Mouse (Mus musculus) Patski (cell line): Measurements from ENCODE around the gene Gm21970. TPM values are rescaled to one million over a fixed set of nuclear protein-coding genes. Genes with fewer than 3 reads are reported as not detected.
"Not testable (repeated sequence)": the region's sequence is repeated elsewhere in the genome, so short reads cannot be mapped to it uniquely, and the experiment has no call there.

ENCODE experiments used
- ATAC-seq: fragments of 100-300 bp; one replicate; pipeline ENCODE4 v1.8.0; 2021
- CTCF ChIA-PET: fragments of 350-600 bp; sonication (Branson Sonifier 250); formaldehyde crosslinking; loops from one replicate; lab custom pipeline; 2022; ENCODE audit warnings: inconsistent platforms; lab: Charles Lee
- POLR2A ChIA-PET: fragments of 350-600 bp; sonication (Branson Sonifier 250); formaldehyde crosslinking; loops from one replicate; lab custom pipeline; 2022; ENCODE audit warnings: antibody characterized with exemption, inconsistent platforms; lab: Charles Lee
- DNase-seq: peaks from one replicate; pipeline ENCODE4 v3.0.0-alpha.2; 2011; ENCODE audit warnings: low read depth, low spot score
- H3K27me3 ChIP-seq: fragments of 371-371 bp; one replicate; pipeline ENCODE4 v1.5.1; 2021
- CTCF ChIP-seq: fragments of 100-300 bp; IDR thresholded peaks from one replicate; pipeline ENCODE4 v1.5.1; 2021
- in situ Hi-C: fragments of 300-500 bp; cut with MboI; formaldehyde crosslinking; loops from 3 replicates; pipeline ENCODE4 v1.11.1; 2018; ENCODE audit warnings: low pct_unique_long_range_greater_than_20kb, mixed read lengths
- polyA plus RNA-seq: library from polyadenylated mRNA; unstranded; gene quantifications from one replicate; pipeline ENCODE4 v1.2.3, GENCODE M21; 2021

The Gm21970 gene
- polyA plus RNA-seq, 1 experiment from 2014 or later: 3.8 TPM

DNA sequence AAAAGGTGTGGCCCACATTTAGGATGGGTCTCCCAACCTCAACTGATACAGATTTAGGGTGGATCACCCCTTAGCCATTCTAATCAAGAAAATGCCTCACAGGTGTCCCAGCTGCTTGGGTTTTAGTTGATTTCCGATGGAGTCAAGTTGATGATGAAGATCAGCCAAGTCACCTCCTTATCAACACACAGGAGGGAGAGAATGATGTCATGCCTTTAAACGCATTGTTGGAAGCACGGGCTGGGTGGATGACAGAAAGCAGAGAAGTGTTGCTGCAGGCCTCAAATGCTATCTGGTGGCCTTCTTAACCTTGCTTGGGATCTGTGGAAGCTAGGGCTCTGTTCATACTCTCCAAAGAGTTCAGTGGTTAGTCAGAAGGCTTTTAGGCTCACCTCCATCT lies 42.6 kb downstream of the Gm21970 start:
- POLR2A ChIA-PET: no interaction called here
- in situ Hi-C loops: no loop called here
- no peak for ATAC-seq
- no peak for TF ChIP-seq CTCF
- no peak for DNase-seq
- no peaks in the 10 kb centered on the region for H3K27me3 ChIP-seq
- CTCF ChIA-PET: interaction anchor here (0.9 kb wide), 1 partner anchor 18 kb away, joined by 3 read pairs; no protein-coding TSS in a partner anchor

DNA sequence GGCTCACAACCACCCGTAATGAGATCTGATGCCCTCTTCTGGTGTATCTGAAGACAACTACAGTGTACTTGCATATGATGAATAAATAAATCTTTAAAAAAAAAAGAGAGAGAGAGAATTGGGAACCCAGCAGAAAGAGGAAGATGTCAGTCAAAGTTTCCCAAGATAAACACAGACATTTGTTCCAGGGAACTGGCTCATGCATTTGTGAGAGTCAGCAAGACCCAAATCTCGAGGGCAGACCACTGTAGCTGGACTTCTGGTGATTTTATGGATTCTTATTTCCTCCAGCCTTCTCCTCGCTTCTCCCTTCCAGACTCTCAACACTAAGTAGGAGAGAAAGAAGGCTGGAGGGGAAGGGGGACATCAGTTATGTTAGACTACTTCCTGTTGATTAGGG lies 46.6 kb downstream of the Gm21970 start:
- ChIA-PET POLR2A (no interaction called here), CTCF (no interaction called here)
- no peak for DNase-seq
- no peak for ATAC-seq
- in situ Hi-C loops: no loop called here
- TF ChIP-seq CTCF: no peak
- no peaks in the 10 kb centered on the region for H3K27me3 ChIP-seq

DNA sequence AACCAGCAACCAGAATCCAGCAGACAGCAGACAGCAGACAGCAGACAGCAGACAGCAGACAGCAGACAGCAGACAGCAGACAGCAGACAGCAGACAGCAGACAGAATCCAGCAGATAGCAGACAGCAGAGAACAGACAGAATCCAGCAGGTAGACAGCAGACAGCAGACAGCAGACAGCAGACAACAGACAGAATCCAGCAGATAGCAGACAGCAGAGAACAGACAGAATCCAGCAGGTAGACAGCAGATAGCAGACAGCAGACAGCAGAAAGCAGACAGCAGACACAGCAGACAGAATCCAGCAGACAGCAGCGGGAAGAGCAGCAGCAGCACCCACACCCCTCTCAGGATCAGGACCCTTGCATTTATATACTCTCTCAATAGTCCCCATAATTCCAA lies 47.1 kb downstream of the Gm21970 start:
- CTCF ChIA-PET, POLR2A ChIA-PET, in situ Hi-C loops, H3K27me3 ChIP-seq, DNase-seq, ATAC-seq: not testable (repeated sequence)

DNA sequence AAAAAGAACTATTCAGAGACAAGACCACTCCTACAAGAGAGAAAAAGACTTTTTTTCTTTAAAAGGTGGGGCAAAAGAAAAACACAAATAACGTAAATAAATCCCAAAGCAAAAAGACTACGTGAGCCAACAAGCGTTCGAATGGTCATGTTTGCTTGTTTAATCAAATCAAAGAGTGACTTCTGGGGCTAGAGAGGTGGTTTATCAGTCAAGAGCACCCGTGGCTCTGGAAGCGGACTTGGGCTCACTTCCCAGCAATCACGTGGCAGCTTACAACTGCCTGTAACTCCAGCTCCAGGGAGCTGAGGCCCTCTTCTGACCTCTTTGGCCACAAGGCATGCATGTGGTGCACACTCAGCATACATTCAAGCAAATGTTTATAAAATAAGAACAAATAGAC lies 49.8 kb downstream of the Gm21970 start:
- H3K27me3 ChIP-seq: no peaks in the 10 kb centered on the region
- DNase-seq: no peak
- no peak for TF ChIP-seq CTCF
- ChIA-PET CTCF (interaction anchor here (1.2 kb wide), 1 partner anchor 9 kb away, joined by 4 read pairs; no protein-coding TSS in a partner anchor), POLR2A (no interaction called here)
- in situ Hi-C loops: no loop called here
- no peak for ATAC-seq

DNA sequence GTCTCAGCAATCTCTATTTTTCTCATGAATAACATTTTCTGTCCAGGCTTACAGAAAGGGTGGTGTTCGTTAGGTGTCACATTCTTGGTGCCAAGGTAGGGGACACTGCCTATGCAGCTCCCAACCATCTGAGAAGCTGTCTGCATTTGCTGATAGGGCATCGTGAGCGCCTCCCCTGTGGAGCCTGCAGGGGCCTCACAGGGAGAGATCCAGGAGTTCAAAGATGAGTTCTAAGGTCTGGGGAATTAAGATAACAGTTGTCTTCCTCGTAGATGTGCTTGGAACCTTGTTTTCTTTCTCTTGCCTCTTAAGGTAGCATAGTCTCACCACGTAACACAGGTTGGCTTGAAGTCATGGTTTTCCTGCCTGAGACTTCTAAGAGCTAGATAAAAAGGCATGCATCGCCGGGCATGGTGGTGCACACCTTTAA lies 50.3 kb downstream of the Gm21970 start:
- ChIA-PET POLR2A (no interaction called here), CTCF (no interaction called here)
- in situ Hi-C loops: no loop called here
- no peak for TF ChIP-seq CTCF
- no peak for ATAC-seq
- H3K27me3 ChIP-seq: no peaks in the 10 kb centered on the region
- DNase-seq: no peak

DNA sequence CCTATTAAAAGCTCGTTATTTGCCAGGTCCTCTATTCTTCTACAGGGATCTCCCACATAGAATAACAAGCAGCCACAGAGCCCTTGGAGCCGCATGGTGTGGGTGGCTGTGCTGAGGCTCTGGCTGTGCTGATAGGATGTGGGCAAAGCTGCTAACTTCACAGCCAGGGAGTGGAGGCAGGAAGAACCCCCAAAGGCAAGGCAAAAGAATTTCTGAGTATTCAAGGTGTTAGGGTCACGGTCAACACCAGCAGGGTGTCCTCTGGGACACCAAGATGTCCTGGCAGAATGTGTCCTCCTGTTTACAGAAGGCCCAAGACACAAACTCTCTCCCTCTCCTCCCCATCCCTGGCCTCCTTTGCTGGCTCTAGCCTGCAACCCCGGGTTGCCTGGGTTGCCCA lies 50.9 kb downstream of the Gm21970 start:
- POLR2A ChIA-PET: no interaction called here
- no peaks in the 10 kb centered on the region for H3K27me3 ChIP-seq
- in situ Hi-C loops: no loop called here
- ATAC-seq: no peak
- DNase-seq: no peak
- CTCF ChIA-PET: no interaction called here
- TF ChIP-seq CTCF: no peak

DNA sequence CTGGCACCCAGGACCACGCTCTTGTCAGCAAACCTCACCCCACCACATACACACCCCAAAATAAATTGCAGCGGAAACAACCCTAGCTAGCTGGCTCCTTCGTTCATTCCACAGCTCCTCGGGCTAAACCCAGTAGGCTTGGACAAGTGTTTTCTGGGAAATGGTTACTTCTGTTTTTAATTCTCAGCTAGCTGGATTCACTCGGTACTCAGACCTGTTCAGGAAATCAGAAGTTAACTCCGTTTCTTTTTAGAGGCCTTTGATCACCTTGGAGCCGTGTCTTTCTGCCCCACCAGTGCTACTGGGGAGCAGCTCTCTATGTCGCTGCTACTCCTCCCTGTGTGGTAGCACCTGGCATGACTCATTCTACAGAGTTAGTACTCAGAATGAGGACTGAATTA lies 51.7 kb downstream of the Gm21970 start:
- ATAC-seq (no peak), DNase-seq (no peak)
- in situ Hi-C loops: no loop called here
- no peaks in the 10 kb centered on the region for H3K27me3 ChIP-seq
- no peak for TF ChIP-seq CTCF
- ChIA-PET CTCF (no interaction called here), POLR2A (no interaction called here)

DNA sequence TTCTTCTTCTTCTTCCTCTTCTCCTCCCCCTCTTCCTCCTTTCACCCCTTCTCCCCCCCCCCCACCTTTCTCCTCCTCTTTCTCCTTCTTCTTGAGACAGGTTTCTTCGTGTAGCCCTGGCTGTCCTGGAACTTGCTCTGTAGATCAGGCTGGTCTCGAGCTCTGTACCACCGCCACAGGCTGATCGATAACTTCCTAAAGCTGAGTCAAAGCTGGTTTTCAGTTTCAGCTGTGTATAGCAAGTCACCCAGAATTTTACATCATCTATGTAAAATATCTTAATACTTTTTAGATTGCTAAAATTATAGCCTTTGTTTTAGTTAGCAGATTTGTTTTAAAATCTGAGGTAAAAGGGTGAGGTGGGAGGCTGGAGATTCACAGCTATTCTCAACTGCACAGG lies 53.3 kb downstream of the Gm21970 start:
- ChIA-PET CTCF (no interaction called here), POLR2A (no interaction called here)
- ATAC-seq: no peak
- no peaks in the 10 kb centered on the region for H3K27me3 ChIP-seq
- DNase-seq: no peak
- TF ChIP-seq CTCF: no peak
- in situ Hi-C loops: no loop called here

DNA sequence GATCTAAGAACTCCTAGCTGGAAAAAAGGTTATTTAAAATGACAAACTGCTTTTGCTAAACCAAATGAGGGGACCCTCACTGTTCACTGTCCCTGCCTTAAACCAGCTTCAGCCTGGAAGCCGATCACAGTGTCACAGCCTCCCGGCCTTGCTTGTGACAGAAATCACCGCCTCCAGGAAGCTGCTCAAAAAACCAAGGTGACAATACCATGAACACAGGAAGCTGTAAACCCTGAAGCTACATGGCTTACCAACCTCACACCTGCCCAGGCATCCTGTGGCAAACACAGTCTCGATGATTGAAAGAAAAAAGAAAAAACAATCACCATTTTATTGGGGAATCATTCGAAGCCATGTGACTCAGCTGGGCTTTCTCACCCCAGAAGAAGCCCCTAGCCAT lies 54.0 kb downstream of the Gm21970 start:
- ChIA-PET CTCF (no interaction called here), POLR2A (no interaction called here)
- DNase-seq (no peak), ATAC-seq (no peak)
- no peaks in the 10 kb centered on the region for H3K27me3 ChIP-seq
- no peak for TF ChIP-seq CTCF
- in situ Hi-C loops: no loop called here

DNA sequence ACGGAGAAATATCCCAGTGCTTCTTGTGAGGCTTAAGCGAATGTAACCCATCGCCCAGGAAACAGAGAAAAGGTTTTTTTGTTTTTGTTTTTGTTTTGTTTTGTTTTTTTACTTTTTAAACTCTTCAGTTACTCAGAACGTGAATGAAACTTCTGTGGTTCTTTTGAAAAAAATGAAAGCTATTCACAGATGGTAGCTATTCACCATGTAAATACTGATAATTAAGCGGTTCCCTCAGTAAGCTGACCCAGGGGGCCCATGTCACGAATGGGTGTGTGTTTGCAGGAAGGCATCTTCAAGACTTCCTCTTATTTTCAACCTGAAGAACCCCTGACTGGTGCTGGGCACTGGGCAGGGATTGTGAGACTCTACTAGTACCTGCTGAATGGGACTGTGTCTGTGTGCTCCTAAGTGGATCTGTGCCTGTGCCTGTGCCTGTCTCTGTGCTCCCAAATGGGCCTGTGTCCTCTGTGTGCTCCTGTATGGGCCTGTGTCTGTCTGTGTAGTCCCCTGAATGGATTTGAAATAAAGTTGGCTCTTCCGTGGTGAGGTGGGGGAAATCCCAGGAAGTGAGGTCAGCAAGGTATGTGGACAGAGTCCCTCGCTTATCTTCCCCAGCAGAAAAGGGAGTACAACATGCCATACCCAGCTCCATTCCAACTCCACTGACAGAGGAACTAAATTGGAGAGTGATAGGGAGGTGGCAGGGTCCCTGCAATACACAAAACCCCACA lies 55.4 kb downstream of the Gm21970 start:
- no peak for ATAC-seq
- POLR2A ChIA-PET: no interaction called here
- CTCF ChIA-PET: no interaction called here

DNA sequence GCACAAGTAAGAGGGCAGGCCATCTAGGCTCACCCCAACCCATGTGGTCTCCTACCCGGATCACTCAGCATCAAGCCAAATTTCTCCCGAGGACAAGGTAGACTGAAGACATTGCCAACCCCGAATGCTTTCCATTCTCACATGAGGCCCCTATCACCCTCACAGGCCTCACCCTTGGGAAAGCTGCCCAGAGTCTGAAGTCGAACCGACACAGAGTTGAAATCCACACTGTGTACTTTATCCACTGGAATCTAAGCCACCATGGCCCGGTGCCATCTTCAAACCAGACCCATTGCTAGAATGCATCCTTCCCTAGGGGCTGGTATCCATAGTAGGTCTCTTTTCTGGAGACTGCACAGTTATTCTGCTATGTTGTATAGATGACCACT lies 56.0 kb downstream of the Gm21970 start:
- ChIA-PET CTCF (interaction anchor here (0.8 kb wide), 1 partner anchor 37 kb away, joined by 3 read pairs; no protein-coding TSS in a partner anchor), POLR2A (no interaction called here)
- TF ChIP-seq CTCF: no peak
- in situ Hi-C loops: no loop called here
- no peak for ATAC-seq
- DNase-seq: no peak
- no peaks in the 10 kb centered on the region for H3K27me3 ChIP-seq

More for the DNA sequence above, 55.4 kb downstream of the Gm21970 start:
- H3K27me3 ChIP-seq: no peaks in the 10 kb centered on the region
- in situ Hi-C loops: no loop called here
- no peak for TF ChIP-seq CTCF
- no peak for DNase-seq
